Mouse (Mus musculus) forebrain, embryonic 14.5 days (tissue): ENCODE results near the gene Plekhn1. TPM values are rescaled to one million over a fixed set of nuclear protein-coding genes. Genes with fewer than 3 reads are reported as not detected.
A peak's percentile ranks its signal among the peaks of the same experiment; 100 is the strongest.

ENCODE experiments used
- ATAC-seq: fragments of 200-750 bp; cut with Nextera tagmentation; 2 replicates; pipeline ENCODE4 v1.8.0; 2017; ENCODE audit warnings: mild to moderate bottlenecking, moderate library complexity
- DNase-seq: peaks from one replicate; pipeline ENCODE4 v3.0.0-alpha.2; 2015; ENCODE audit warnings: low spot score
- H3K27ac ChIP-seq: fragments of 300-500 bp; sonication (generic); 2 replicates; pipeline ENCODE4 v1.5.1; 2014; ENCODE audit warnings: low read depth, mild to moderate bottlenecking, control low read depth, low read length, moderate library complexity
- H3K27me3 ChIP-seq: fragments of 300-500 bp; sonication (generic); replicated peaks from 2 replicates; pipeline ENCODE4 v1.6.1; 2014; ENCODE audit warnings: low read length, control low read depth, mixed read lengths; ENCODE audit not compliant: control insufficient read depth, insufficient read depth
- H3K36me3 ChIP-seq: fragments of 300-500 bp; sonication (generic); 2 replicates; pipeline ENCODE4 v1.6.1; 2014; ENCODE audit warnings: low read length, control low read depth; ENCODE audit not compliant: control insufficient read depth, insufficient read depth
- H3K4me1 ChIP-seq: fragments of 300-500 bp; sonication (generic); 2 replicates; pipeline ENCODE4 v1.6.1; 2014; ENCODE audit warnings: antibody characterized with exemption, low read length, control low read depth; ENCODE audit not compliant: control insufficient read depth, insufficient read depth
- H3K4me2 ChIP-seq: fragments of 300-500 bp; sonication (generic); 2 replicates; pipeline ENCODE4 v1.6.1; 2014; ENCODE audit warnings: mild to moderate bottlenecking, control low read depth, low read length
- H3K4me3 ChIP-seq: fragments of 300-500 bp; sonication (generic); 2 replicates; pipeline ENCODE4 v1.5.1; 2014; ENCODE audit warnings: low read depth, low read length, control low read depth
- H3K9ac ChIP-seq: fragments of 300-500 bp; sonication (generic); 2 replicates; pipeline ENCODE4 v1.6.1; 2014; ENCODE audit warnings: mild to moderate bottlenecking, low read length, control low read depth, moderate library complexity
- H3K9me3 ChIP-seq: fragments of 300-500 bp; sonication (generic); replicated peaks from 2 replicates; pipeline ENCODE4 v1.6.1; 2016; ENCODE audit warnings: low read length, control low read depth, mixed read lengths; ENCODE audit not compliant: control insufficient read depth
- WGBS: fragments of 180-500 bp; shearing (Covaris S2); extraction: QIAGEN DNeasy Blood & Tissue Kit; methylation state at CpG from one replicate; pipeline ENCODE4 v1.1.7; 2014; 5-methylcytosine and 5-hydroxymethylcytosine counted together
- polyA plus RNA-seq: library from polyadenylated mRNA; unstranded; fragments of >200 nt; fragmentation: Nextera tagmentation; extraction: Ambion mirVana; gene quantifications from 2 replicates; pipeline ENCODE4 v1.2.1, GENCODE M21; 2014

Plekhn1 gene
- polyA plus RNA-seq, 1 experiment from 2014 or later: 19.2 TPM

GRCm38 (mm10) chr4:156193200-156193590 lies 41.5 kb downstream of the Plekhn1 start:
- Histone ChIP-seq H3K4me1 (peaks cover 55% of the 10 kb centered on the region), H3K27ac (no peak overlapping the region), H3K36me3 (peaks cover 35% of the 10 kb centered on the region), H3K4me2 (0 out of 2 replicates have a peak overlapping the region, but pooled peaks have one; percentile 3), H3K27me3 (no peaks in the 10 kb centered on the region), H3K9me3 (no peaks in the 10 kb centered on the region), H3K9ac (no peak overlapping the region), H3K4me3 (no peak overlapping the region)
- ATAC-seq (no peak), DNase-seq (no peak)
- WGBS: 30% methylated on average over 2 of the region's 2 CpGs

GRCm38 (mm10) chr4:156192421-156193199 lies 42.0 kb downstream of the Plekhn1 start:
- ATAC-seq (no peak), DNase-seq (no peak)
- H3K36me3 ChIP-seq: peaks cover 35% of the 10 kb centered on the region
- H3K4me3 ChIP-seq: no peak overlapping the region
- H3K27me3 ChIP-seq: no peaks in the 10 kb centered on the region
- peak overlapping the region; percentile 14; the same call in 1 of the 2 replicates for H3K27ac ChIP-seq
- no peaks in the 10 kb centered on the region for H3K9me3 ChIP-seq
- 0 out of 2 replicates have a peak overlapping the region, but pooled peaks have one; percentile 8 for H3K9ac ChIP-seq
- 53% methylated on average over 8 of the region's 8 CpGs for WGBS
- H3K4me2 ChIP-seq: 0 out of 2 replicates have a peak overlapping the region, but pooled peaks have one; percentile 3
- H3K4me1 ChIP-seq: peaks cover 56% of the 10 kb centered on the region

- H3K4me2 ChIP-seq: peak overlapping the region; percentile 25; the same call in 1 of the 2 replicates
- H3K27ac ChIP-seq: peak overlapping the region; percentile 81
- H3K4me1 ChIP-seq: peaks cover 54% of the 10 kb centered on the region
- H3K9me3 ChIP-seq: no peaks in the 10 kb centered on the region
- H3K27me3 ChIP-seq: no peaks in the 10 kb centered on the region
- DNase-seq (peak; percentile 77), ATAC-seq (peak; percentile 38)
- H3K36me3 ChIP-seq: peaks cover 42% of the 10 kb centered on the region
- H3K4me3 ChIP-seq: no peak overlapping the region
- WGBS: 4% methylated on average over 6 of the region's 6 CpGs
- H3K9ac ChIP-seq: peak overlapping the region; percentile 35; the same call in 1 of the 2 replicates
Measured at GRCm38 (mm10) chr4:156188811-156189323, 45.8 kb downstream of the Plekhn1 start.

GRCm38 (mm10) chr4:156188162-156188810 lies 46.4 kb downstream of the Plekhn1 start:
- no peaks in the 10 kb centered on the region for H3K9me3 ChIP-seq
- peak overlapping the region; percentile 81 for H3K27ac ChIP-seq
- peak; percentile 37 for ATAC-seq
- H3K36me3 ChIP-seq: peaks cover 40% of the 10 kb centered on the region
- H3K4me2 ChIP-seq: 0 out of 2 replicates have a peak overlapping the region, but pooled peaks have one; percentile 8
- H3K4me1 ChIP-seq: peaks cover 57% of the 10 kb centered on the region
- DNase-seq: no peak
- no peak overlapping the region for H3K9ac ChIP-seq
- H3K27me3 ChIP-seq: no peaks in the 10 kb centered on the region
- WGBS: 31% methylated on average over 5 of the region's 5 CpGs
- no peak overlapping the region for H3K4me3 ChIP-seq

DNA sequence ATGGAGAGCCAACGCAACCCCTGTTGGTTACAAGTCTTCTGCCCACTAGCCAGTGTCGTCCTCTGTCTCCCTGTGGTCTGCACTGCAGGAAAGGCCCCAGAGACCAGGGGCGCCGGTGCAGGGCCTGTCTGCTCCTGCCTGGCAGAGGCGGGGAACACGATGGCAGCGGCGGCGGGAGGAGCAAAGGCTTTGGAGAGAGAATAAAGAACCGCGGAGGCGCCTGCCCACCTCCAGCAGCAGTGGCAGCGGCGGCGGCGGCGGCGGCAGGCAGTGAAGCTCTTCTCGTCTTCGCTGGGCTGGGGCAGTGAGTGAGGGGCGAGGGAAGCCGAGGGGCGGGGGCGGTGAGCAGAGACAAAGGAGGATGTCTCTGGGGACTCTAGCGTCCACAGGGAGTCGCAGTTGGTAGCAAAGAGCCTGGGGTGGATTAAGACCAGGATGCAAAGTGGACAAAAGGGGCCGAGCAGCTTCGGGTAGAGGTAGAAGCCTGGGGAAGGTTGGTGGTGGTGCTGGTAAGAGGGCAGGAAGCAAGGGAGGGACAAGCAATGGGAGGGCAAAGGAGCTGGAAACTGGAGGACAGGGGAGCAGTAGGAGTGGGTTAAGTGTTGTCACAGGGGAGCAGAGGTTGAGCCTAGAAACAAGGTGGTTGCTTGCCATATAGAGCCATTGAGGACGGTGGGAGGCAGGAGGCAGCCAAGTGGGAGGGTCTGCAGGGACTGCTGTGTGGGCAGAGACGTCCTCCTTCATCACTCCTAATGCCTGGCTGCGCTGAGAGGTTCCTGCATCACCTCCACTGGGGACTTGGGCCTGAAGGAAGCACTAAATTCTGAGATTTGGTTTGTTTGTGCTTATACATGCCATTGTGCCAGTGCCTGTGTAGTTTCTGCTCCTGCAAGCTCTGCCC lies 48.5 kb downstream of the Plekhn1 start:
- H3K9ac ChIP-seq: peak overlapping the region; percentile 80
- 2% methylated on average over 30 of the region's 31 CpGs for WGBS
- peak overlapping the region; percentile 94 for H3K27ac ChIP-seq
- H3K27me3 ChIP-seq: no peaks in the 10 kb centered on the region
- H3K4me1 ChIP-seq: peaks cover 59% of the 10 kb centered on the region
- DNase-seq: peak; percentile 73
- peaks cover 34% of the 10 kb centered on the region for H3K36me3 ChIP-seq
- H3K4me3 ChIP-seq: peak overlapping the region; percentile 51
- peak overlapping the region; percentile 81 for H3K4me2 ChIP-seq
- no peaks in the 10 kb centered on the region for H3K9me3 ChIP-seq
- peak; percentile 62 for ATAC-seq

DNA sequence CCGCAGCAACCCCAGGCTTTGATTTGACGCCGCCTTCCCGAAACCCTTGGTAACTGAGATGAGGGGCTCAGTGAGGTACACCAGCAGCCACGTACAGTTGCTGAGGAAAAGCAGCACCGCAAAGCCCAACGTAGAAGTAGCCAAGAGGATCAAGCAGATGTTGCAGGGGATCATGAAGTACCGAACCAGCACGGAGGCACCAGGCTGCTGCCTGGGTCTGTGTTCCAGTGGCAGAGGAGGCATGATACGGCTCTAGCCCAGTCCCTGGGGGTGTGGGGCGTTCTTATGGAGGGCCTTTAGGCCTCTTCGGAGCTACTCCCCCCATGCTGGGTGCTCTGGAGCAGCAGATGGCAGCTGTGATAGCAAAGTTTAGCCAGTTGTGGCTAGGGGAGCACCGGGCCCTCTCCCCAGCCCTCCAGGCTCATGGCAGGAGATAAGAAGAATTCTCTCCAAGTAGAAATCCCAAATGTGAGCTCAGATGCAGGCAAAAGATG lies 49.2 kb downstream of the Plekhn1 start:
- Histone ChIP-seq H3K9me3 (no peaks in the 10 kb centered on the region), H3K27ac (peak overlapping the region; percentile 94), H3K4me3 (peak overlapping the region; percentile 51), H3K4me2 (peak overlapping the region; percentile 81), H3K36me3 (peaks cover 31% of the 10 kb centered on the region), H3K9ac (peak overlapping the region; percentile 80), H3K27me3 (no peaks in the 10 kb centered on the region), H3K4me1 (peaks cover 59% of the 10 kb centered on the region)
- no peak for DNase-seq
- WGBS: 63% methylated on average over 13 of the region's 13 CpGs
- no peak for ATAC-seq

- H3K27ac ChIP-seq: peak overlapping the region; percentile 94
- no peaks in the 10 kb centered on the region for H3K9me3 ChIP-seq
- WGBS: 82% methylated on average over 7 of the region's 7 CpGs
- H3K36me3 ChIP-seq: peaks cover 39% of the 10 kb centered on the region
- H3K4me3 ChIP-seq: peak overlapping the region; percentile 51
- H3K9ac ChIP-seq: peak overlapping the region; percentile 80
- no peaks in the 10 kb centered on the region for H3K27me3 ChIP-seq
- H3K4me1 ChIP-seq: peaks cover 51% of the 10 kb centered on the region
- H3K4me2 ChIP-seq: peak overlapping the region; percentile 81
- peak; percentile 24 for DNase-seq
- peak; percentile 1; the same call in 1 of the 2 replicates for ATAC-seq
Measured at GRCm38 (mm10) chr4:156184291-156184954, 50.2 kb downstream of the Plekhn1 start.

GRCm38 (mm10) chr4:156183747-156184146 lies 50.9 kb downstream of the Plekhn1 start:
- Histone ChIP-seq H3K4me3 (peak overlapping the region; percentile 51), H3K27me3 (no peaks in the 10 kb centered on the region), H3K36me3 (peaks cover 45% of the 10 kb centered on the region), H3K27ac (no peak overlapping the region), H3K9ac (peak overlapping the region; percentile 38), H3K4me2 (peak overlapping the region; percentile 81), H3K9me3 (no peaks in the 10 kb centered on the region), H3K4me1 (peaks cover 44% of the 10 kb centered on the region)
- DNase-seq (no peak), ATAC-seq (no peak)
- WGBS: 89% methylated on average over 5 of the region's 5 CpGs
